Mouse (Mus musculus) bone marrow, adult 2 months (tissue): Measurements from ENCODE around the gene Scd4.

Source experiments
- CTCF ChIP-seq: fragments of 200-500 bp; IDR thresholded peaks from 2 replicates; pipeline ENCODE4 v1.5.1; 2011; ENCODE audit warnings: low read length, control low read depth; ENCODE audit not compliant: control insufficient read depth, insufficient read depth
- POLR2A ChIP-seq: fragments of 200-500 bp; IDR thresholded peaks from 2 replicates; pipeline ENCODE4 v1.6.1; 2011; ENCODE audit warnings: low read depth, mild to moderate bottlenecking, control low read depth, low read length, borderline replicate concordance; ENCODE audit not compliant: control insufficient read depth

DNA sequence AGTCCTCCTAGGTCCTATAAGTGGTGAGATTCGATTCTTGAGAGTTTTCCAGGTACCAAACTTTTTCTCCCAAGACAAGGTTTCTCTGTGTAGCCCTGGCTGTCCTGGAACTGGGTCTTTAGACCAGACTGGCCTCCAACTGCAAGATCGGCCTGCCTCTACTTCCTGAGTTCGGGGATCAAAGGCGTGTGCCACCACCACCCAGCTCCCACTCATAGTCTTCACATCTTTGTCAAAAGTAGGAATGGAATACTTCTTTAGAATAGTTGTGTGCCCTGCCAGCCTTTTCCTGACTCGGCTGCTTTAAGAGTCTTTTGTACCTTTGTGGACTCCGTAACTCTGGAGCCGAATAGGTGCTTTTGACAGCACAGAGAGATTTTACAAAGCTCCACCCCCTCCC lies 36.7 kb upstream of the Scd4 start:
- TF ChIP-seq POLR2A (no peak), CTCF (no peak)
